Mouse (Mus musculus) T-helper 2 cell (primary cell): ENCODE data around the gene Tnni1.

Experiments
- in situ Hi-C: fragments of 300-600 bp; cut with MboI, MseI; formaldehyde crosslinking; loops from one replicate; pipeline ENCODE4 v1.15.1; 2025; ENCODE audit warnings: high pct_unique_total_duplicates

Gene Tnni1

DNA sequence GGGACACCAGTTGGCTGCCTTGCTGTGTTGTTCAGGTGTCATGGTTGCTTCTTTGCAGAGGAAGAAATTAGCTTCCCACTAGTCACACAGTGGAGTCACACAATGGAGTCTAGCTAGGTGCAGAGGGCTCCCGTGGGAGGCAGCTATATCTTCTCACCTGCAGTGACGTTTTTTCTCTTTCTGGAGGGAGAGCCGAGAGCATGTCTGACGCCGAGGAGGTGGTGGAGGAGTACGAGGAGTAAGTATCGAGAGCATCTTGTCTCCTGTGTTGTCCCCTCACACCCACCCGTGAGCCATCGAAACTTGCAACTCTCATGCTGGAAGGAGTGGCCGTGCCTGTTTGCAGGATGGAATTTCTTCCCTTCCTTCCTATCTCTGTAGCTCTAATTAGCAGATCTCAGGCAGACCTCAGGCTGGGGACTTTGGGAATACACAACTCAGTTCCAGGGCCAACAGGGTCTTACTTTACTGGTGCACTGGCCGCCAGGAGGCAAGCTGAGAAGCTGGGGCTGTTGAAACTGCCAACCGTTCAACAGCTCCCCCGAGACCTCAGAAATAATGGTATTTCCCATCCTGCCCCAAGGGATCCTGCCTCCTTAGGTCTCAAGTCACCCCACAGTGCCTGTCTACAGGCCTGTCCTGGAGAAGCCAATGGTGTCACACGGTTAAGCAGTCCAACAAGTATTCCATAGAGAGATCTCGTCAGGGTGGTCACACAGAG is 61.6 kb downstream of the Tnni1 start:
- in situ Hi-C loops, result no loop called here

- in situ Hi-C loops, result no loop called here
Observed at GRCm38 (mm10) chr1:135843519-135844262, 64.5 kb downstream of the Tnni1 start.

DNA sequence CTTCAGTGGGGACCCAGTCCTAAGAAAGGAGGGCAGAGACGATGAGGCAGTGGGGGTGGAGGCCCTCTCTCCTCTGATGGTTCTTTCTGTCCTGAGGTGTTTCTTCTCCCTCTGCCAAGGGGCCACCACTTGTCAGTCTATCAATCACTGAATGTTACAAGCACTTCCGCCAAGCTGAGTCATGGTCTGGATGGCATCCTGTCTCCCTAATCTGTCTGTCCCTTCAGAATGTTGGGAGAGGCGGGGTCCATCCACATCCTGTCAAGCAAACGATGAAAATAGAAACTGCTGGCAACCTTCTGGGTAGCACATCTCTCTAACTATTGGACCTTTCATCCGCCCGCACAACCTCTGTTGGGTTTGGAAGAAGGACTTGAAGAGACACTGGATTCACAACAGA is 65.2 kb downstream of the Tnni1 start:
- in situ Hi-C loops, result no loop called here

GRCm38 (mm10) chr1:135846632-135847031 is 67.4 kb downstream of the Tnni1 start:
- in situ Hi-C loops, result no loop called here

GRCm38 (mm10) chr1:135847139-135847562 is 67.9 kb downstream of the Tnni1 start:
- in situ Hi-C loops, result no loop called here

DNA sequence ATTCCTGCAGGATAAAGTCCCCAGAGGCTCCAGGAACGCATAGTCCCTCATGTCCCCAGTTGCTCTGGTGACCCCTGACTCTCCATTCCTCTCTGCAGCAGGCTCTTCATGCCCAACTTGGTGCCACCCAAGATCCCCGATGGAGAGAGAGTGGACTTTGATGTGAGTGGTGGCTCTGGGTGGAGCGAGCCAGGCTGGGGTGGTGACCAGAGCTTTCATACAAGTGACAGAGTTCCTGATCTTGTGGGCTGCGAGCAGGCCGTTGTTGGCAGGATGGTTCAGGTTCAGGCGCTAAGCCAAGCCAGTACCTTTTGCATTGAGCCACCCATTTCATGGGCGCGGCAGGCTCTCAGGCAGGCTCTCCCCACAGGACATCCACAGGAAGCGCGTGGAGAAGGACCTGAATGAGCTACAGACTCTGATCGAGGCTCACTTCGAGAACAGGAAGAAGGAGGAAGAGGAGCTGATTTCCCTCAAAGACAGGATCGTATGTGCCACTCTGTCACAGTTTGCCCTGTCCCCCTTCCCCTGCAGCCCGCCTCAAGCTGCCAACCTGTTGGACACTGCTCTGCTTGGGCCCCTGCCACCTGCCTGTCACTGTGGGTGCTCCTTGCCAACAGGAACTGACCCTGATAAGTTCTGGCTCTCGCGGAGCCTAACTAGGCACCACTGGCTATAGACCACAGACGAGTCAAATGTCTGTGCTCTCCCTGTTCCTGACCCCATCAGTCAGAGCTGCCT is 68.5 kb downstream of the Tnni1 start:
- in situ Hi-C loops, result no loop called here

GRCm38 (mm10) chr1:135850722-135851512 is 71.7 kb downstream of the Tnni1 start:
- in situ Hi-C loops, result no loop called here

DNA sequence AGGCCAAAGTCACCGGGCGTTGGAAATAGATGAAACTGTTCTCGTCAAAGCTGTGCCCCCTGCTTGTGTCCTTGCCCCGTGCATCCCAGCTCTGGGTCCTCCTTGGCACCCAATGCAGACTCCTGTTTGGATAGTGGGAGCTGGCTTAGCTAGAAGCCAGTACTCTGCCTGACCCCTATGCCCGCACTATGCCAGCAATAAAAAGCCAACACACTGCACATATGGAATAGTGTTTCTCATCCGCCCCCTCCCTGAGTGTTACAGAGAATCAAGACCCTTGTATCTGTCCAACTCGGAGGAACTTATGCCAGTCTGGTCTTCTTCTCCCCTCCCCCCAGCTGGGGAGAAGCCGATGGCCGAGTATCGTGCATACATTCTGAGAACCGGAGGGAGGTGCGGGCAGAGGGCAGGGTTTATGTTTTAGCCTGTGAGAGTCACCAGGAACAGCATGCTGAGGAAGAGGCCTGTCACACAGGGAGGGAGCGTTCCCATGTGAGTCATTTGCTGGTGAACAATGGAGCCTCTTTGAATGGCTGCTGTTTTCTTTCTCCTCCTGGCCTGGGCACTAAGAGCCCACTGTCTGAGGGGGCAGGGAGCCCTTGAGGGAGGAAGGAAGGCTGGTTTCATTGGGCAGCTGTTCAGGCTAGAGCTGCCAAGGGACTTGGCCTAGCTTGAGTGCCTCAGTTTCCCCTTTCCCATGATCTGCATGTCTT is 73.0 kb downstream of the Tnni1 start:
- in situ Hi-C loops, result no loop called here

GRCm38 (mm10) chr1:135853200-135853599 is 74.0 kb downstream of the Tnni1 start:
- in situ Hi-C loops, result no loop called here

GRCm38 (mm10) chr1:135854591-135855343 is 75.5 kb downstream of the Tnni1 start:
- in situ Hi-C loops, result no loop called here

- in situ Hi-C loops, result no loop called here
Observed at GRCm38 (mm10) chr1:135855344-135855687, 76.1 kb downstream of the Tnni1 start.

DNA sequence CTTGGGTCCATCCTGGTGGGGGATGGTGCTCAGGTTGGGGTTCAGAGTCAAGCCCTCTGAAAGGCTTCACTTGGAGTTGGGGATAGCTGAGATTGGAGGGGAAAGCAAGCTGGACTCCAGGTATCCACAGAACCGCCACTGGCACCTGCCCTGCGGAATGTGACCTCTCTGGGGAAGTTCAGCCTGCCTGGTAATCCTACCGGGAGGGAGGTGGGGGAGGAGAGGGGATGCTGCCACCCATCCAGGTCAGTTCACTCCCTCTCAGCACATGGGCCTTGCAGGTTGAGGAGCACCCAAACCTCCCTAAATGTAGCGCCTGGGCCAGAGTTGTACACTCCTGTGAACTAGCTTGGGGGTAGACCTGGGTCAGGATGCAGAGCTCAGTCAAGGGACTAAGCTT is 76.8 kb downstream of the Tnni1 start:
- in situ Hi-C loops, result no loop called here

GRCm38 (mm10) chr1:135857137-135857775 is 78.0 kb downstream of the Tnni1 start:
- in situ Hi-C loops, result no loop called here

DNA sequence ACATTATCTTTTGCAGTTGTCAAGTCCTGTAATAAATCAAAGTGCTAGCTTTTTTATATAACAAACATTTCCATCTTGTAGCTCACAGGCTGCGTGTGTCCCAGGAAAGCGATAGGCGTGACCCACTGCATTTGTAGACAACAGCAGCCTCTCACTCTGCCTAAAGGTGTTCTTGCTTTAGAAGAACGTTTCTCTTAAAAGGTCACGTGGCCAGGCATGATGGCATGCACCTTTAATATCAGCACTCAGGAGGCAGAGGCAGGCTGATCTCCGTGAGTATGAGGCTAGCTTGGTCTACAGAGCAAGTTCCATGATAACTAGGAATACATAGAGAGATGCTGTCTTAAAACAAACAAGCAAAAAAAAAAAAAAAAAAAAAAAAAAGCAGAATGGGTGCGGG is 79.3 kb downstream of the Tnni1 start:
- in situ Hi-C loops, result no loop called here
